Mouse (Mus musculus) fibroblast of lung, adult 2 months (primary cell): ENCODE measurements around the gene Dhrs7b.
"Not testable (repeated sequence)": the region's sequence is repeated elsewhere in the genome, so short reads cannot be mapped to it uniquely, and the experiment has no call there.

ENCODE experiments used
- DNase-seq: peaks from one replicate; pipeline ENCODE4 v3.0.0-alpha.2; 2011; ENCODE audit warnings: low read depth

The Dhrs7b gene

GRCm38 (mm10) chr11:60830433-60831052 lies at the start of gene Dhrs7b:
Gene Dhrs7b, plus strand, starts transcription at chr11:60830631.
- DNase-seq, result peak; percentile 93

- no peak for DNase-seq
Measured at GRCm38 (mm10) chr11:60784179-60784922, 46.1 kb upstream of the Dhrs7b start.

GRCm38 (mm10) chr11:60787595-60787994 lies 42.8 kb upstream of the Dhrs7b start:
- DNase-seq, result no peak

- no peak for DNase-seq
Measured at GRCm38 (mm10) chr11:60790472-60790871, 40.0 kb upstream of the Dhrs7b start.

GRCm38 (mm10) chr11:60796342-60796741 lies 34.1 kb upstream of the Dhrs7b start:
- no peak for DNase-seq

GRCm38 (mm10) chr11:60799977-60800376 lies 30.5 kb upstream of the Dhrs7b start:
- no peak for DNase-seq

- DNase-seq, result no peak
Measured at GRCm38 (mm10) chr11:60800892-60801291, 29.5 kb upstream of the Dhrs7b start.

- DNase-seq, result no peak
Measured at GRCm38 (mm10) chr11:60808286-60809070, 22.0 kb upstream of the Dhrs7b start.

- no peak for DNase-seq
Measured at GRCm38 (mm10) chr11:60809546-60809945, 20.9 kb upstream of the Dhrs7b start.

GRCm38 (mm10) chr11:60810046-60810965 lies 20.1 kb upstream of the Dhrs7b start:
- DNase-seq, result no peak

GRCm38 (mm10) chr11:60811054-60811460 lies 19.4 kb upstream of the Dhrs7b start:
- DNase-seq, result peak; percentile 79

- DNase-seq, result not testable (repeated sequence)
Measured at GRCm38 (mm10) chr11:60811618-60812017, 18.8 kb upstream of the Dhrs7b start, which contains the start of gene Shmt1. Gene Shmt1, minus strand, starts transcription at chr11:60811718.

- no peak for DNase-seq
Measured at GRCm38 (mm10) chr11:60816398-60816797, 14.0 kb upstream of the Dhrs7b start.

- no peak for DNase-seq
Measured at GRCm38 (mm10) chr11:60823771-60824170, 6.7 kb upstream of the Dhrs7b start.

GRCm38 (mm10) chr11:60825191-60825590 lies 5.2 kb upstream of the Dhrs7b start:
- no peak for DNase-seq

- DNase-seq, result no peak
Measured at GRCm38 (mm10) chr11:60826700-60827099, 3.7 kb upstream of the Dhrs7b start.

- DNase-seq, result no peak
Measured at GRCm38 (mm10) chr11:60827241-60827945, 3.0 kb upstream of the Dhrs7b start.

- DNase-seq, result no peak
Measured at GRCm38 (mm10) chr11:60828903-60829302, 1.5 kb upstream of the Dhrs7b start.

- no peak for DNase-seq
Measured at GRCm38 (mm10) chr11:60836897-60837296, 6.5 kb downstream of the Dhrs7b start.

GRCm38 (mm10) chr11:60837644-60838406 lies 7.4 kb downstream of the Dhrs7b start:
- DNase-seq, result no peak
